Mouse (Mus musculus): ENCODE data around the gene Mast4.

DNA sequence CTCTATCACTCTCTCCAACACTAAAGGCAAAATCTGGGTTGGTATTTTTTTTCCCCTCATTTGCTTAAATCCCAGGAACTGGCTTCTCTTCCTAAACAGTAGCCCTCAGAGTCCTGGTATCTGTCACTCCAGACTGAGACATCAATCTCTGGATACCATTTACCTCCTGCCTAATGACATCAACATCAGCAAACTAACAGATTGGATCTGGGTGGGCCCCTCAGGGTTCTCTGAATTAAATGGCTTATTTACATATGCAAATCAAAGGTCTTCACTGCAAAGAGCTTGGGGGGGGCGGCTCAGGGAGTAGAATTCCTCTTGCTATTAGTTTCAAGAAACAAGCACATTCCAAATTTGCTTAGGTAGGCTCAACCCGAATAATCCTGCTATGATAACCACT is 272.6 kb downstream of the Mast4 start:
- TF ChIP-seq MYOD1 (IDR thresholded peaks at IDR 0.05; ENCODE audit: control insufficient read depth, insufficient read length, low read depth) (no peak), MAX (IDR thresholded peaks at IDR 0.05) (no peak), CTCF (IDR thresholded peaks at IDR 0.05; ENCODE audit: control insufficient read depth, insufficient read depth, insufficient read length) (no peak), USF1 (IDR thresholded peaks at IDR 0.05; ENCODE audit: low read depth) (no peak), CEBPB (IDR thresholded peaks at IDR 0.05; ENCODE audit: low read depth) (no peak)

Data from C2C12 (cell line).